ENCODE assay signal across 8 mouse cellular contexts in the genomic region with DNA sequence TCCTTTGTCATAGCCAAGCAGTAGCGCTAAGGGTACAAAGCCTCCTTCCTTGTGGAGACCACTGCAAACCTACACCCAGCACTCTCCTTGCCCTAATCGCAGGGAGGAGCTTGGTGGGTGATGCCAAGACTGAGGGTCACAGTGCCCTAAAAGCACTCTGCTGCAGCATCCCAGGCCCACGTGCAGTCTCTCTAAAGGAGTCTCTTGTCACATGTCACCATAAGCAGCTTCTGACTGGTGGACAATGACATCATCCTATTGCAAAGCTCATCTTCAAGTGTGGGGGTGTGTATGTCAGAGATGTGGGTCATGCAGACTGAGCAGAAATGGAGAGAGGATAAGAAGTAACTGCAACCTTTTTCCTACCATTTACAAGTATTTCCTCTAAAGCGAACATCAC. TPM values are rescaled to one million over a fixed set of nuclear protein-coding genes. Genes with fewer than 3 reads are reported as not detected.
DNase-seq lines count a peak whose midpoint lies in the region; ATAC-seq and TF ChIP-seq lines count a peak whose summit lies in the region.

No protein-coding gene starts in this region.

- H3K4me1 ChIP-seq in CH12.LX (ENCODE audit: control insufficient read depth in 1 of 2, insufficient read depth in 2 of 2), result peaks cover 15 to 56% of the 10 kb centered on the region in 2 experiments
- peaks cover 25% of the 10 kb centered on the region for H3K4me1 ChIP-seq in forebrain, postnatal 0 days (ENCODE audit: insufficient read depth)
- H3K4me1 ChIP-seq in midbrain, embryonic 14.5 days (ENCODE audit: control insufficient read depth, insufficient read depth, low read length), result peaks cover 36% of the 10 kb centered on the region

- in situ Hi-C loops in CH12.LX (cut with MboI; ENCODE audit: low pct_ligation_motif_present, low pct_unique_long_range_greater_than_20kb, low sequenced_read_pairs), result loop anchor here (25.0 kb wide), 1 partner anchor 172 kb away; no protein-coding TSS in a partner anchor

- intact Hi-C loops in gastrocnemius, adult 2 months (cut with DNase I), result no loop called here

- DNase-seq in gastrocnemius, adult 2 months, result no peak
- no peak for DNase-seq in gastrocnemius, postnatal 4 days (ENCODE audit: low spot score in 2 of 2)
- peak; percentile 44 for DNase-seq in CH12.LX (ENCODE audit: extremely low read depth)
- DNase-seq in forebrain, postnatal 0 days, result peak; percentile 58
- DNase-seq in midbrain, embryonic 14.5 days, result peak; percentile 36
- DNase-seq in spleen, postnatal 10 days (ENCODE audit: low spot score in 2 of 2), result no peak
- no peak for DNase-seq in yolk sac, embryonic 10.5 days (ENCODE audit: low spot score)
- DNase-seq in adrenal gland, postnatal 25 days, result no peak

- H3K4me2 ChIP-seq in CH12.LX (ENCODE audit: insufficient read depth, low read depth, poor library complexity, severe bottlenecking), result no peak overlapping the region
- H3K4me2 ChIP-seq in forebrain, postnatal 0 days (ENCODE audit: low read depth), result peak overlapping the region; percentile 96
- H3K4me2 ChIP-seq in midbrain, embryonic 14.5 days (ENCODE audit: low read length), result peak overlapping the region; percentile 91

- ATAC-seq in forebrain, postnatal 0 days, result peak; percentile 58
- no peak for ATAC-seq in midbrain, embryonic 14.5 days (ENCODE audit: low FRiP score, low TSS enrichment)

- TF ChIP-seq EP300 in CH12.LX (IDR thresholded peaks at IDR 0.05; ENCODE audit: low read length), result no peak

- H3K36me3 ChIP-seq in CH12.LX (replicated peaks in 1 of 2; ENCODE audit: control insufficient read depth in 1 of 2, insufficient read depth in 1 of 2, low read length in 1 of 2), result peaks cover 29 to 48% of the 10 kb centered on the region in 2 experiments
- H3K36me3 ChIP-seq in forebrain, postnatal 0 days (ENCODE audit: insufficient read depth), result peaks cover 34% of the 10 kb centered on the region
- peaks cover 43% of the 10 kb centered on the region for H3K36me3 ChIP-seq in midbrain, embryonic 14.5 days (ENCODE audit: control insufficient read depth, insufficient read depth, low read length)

- TF ChIP-seq RAD21 in CH12.LX (IDR thresholded peaks at IDR 0.05; ENCODE audit: low read depth, low read length), result no peak

- peak overlapping the region; percentile 94; the same call in 1 of the 2 replicates for H3K27ac ChIP-seq in gastrocnemius, adult 2 months
- H3K27ac ChIP-seq in CH12.LX (ENCODE audit: insufficient read depth, low read depth), result no peak overlapping the region
- no peak overlapping the region for H3K27ac ChIP-seq in forebrain, postnatal 0 days (ENCODE audit: low read depth, low read length)
- no peak overlapping the region for H3K27ac ChIP-seq in midbrain, embryonic 14.5 days (replicated peaks; ENCODE audit: low read depth, low read length)

- dilution Hi-C loops in CH12.LX (cut with MboI; ENCODE audit: extremely low pct_ligation_motif_present, extremely low pct_unique_long_range_greater_than_20kb, low sequenced_read_pairs), result no loop called here

- WGBS in forebrain, postnatal 0 days, result 61% methylated on average over 4 of the region's 4 CpGs
- 64% methylated on average over 4 of the region's 4 CpGs for WGBS in midbrain, embryonic 14.5 days

- TF ChIP-seq POLR2A in CH12.LX (IDR thresholded peaks at IDR 0.05; ENCODE audit: low read depth, low read length), result no peak

- peaks cover 28% of the 10 kb centered on the region for H3K79me2 ChIP-seq in CH12.LX (replicated peaks; ENCODE audit: control insufficient read depth, extremely low read depth, insufficient read depth, poor library complexity, severe bottlenecking)

- no peak for TF ChIP-seq CTCF in gastrocnemius, adult 2 months (IDR thresholded peaks at IDR 0.05)
- TF ChIP-seq CTCF in CH12.LX (conservative IDR thresholded peaks at IDR 0.05 in 1 of 2, IDR thresholded peaks at IDR 0.05 in 1 of 2; ENCODE audit: low read depth in 2 of 2, low read length in 2 of 2), result no peak
- TF ChIP-seq CTCF in forebrain, postnatal 0 days (IDR thresholded peaks at IDR 0.05; ENCODE audit: low read depth), result no peak

- no peak overlapping the region; the same call in 1 of the 2 replicates for H3K4me3 ChIP-seq in gastrocnemius, adult 2 months
- peak overlapping the region in 2 of 3 experiments; percentile 89 to 95 for H3K4me3 ChIP-seq in CH12.LX (replicated peaks in 1 of 3; ENCODE audit: low read depth in 2 of 3, low read length in 2 of 3, poor library complexity in 1 of 3)
- H3K4me3 ChIP-seq in forebrain, postnatal 0 days (ENCODE audit: low read depth, low read length), result peak overlapping the region; percentile 56
- peak overlapping the region; percentile 97; the same call in 1 of the 2 replicates for H3K4me3 ChIP-seq in midbrain, embryonic 14.5 days (replicated peaks; ENCODE audit: low read depth, low read length)

- H3K9ac ChIP-seq in CH12.LX (ENCODE audit: insufficient read depth, low read depth), result no peak overlapping the region
- peak overlapping the region; percentile 85 for H3K9ac ChIP-seq in forebrain, postnatal 0 days
- H3K9ac ChIP-seq in midbrain, embryonic 14.5 days (replicated peaks; ENCODE audit: low read length), result no peak overlapping the region; the same call in 1 of the 2 replicates

- H3K9me3 ChIP-seq in CH12.LX (replicated peaks; ENCODE audit: low read length), result peaks cover 2% of the 10 kb centered on the region
- no peaks in the 10 kb centered on the region for H3K9me3 ChIP-seq in forebrain, postnatal 0 days (ENCODE audit: low read length)
- H3K9me3 ChIP-seq in midbrain, embryonic 14.5 days (ENCODE audit: control insufficient read depth, low read length), result no peaks in the 10 kb centered on the region

- no peaks in the 10 kb centered on the region for H3K27me3 ChIP-seq in CH12.LX (replicated peaks)
- H3K27me3 ChIP-seq in forebrain, postnatal 0 days (ENCODE audit: insufficient read depth, low read length), result no peaks in the 10 kb centered on the region
- H3K27me3 ChIP-seq in midbrain, embryonic 14.5 days (ENCODE audit: control insufficient read depth, insufficient read depth, low read length), result no peaks in the 10 kb centered on the region

TF ChIP-seq in CH12.LX, 34 proteins besides CTCF, POLR2A, EP300 and RAD21:
- TF ChIP-seq ZC3H11A (IDR thresholded peaks at IDR 0.05; ENCODE audit: low read depth, low read length), result no peak
- peak; percentile 77 for TF ChIP-seq JUN (IDR thresholded peaks at IDR 0.05; ENCODE audit: insufficient read depth, low read depth, low read length)
- TF ChIP-seq MYC (IDR thresholded peaks at IDR 0.05; ENCODE audit: low read depth, low read length), result peak; percentile 71
- no peak for TF ChIP-seq CHD1 (IDR thresholded peaks at IDR 0.05; ENCODE audit: low read depth, low read length)
- no peak for TF ChIP-seq ELF1 (IDR thresholded peaks at IDR 0.05; ENCODE audit: low read depth, low read length)
- TF ChIP-seq ZNF384 (IDR thresholded peaks at IDR 0.05; ENCODE audit: low read depth, low read length), result no peak
- TF ChIP-seq SIN3A (IDR thresholded peaks at IDR 0.05; ENCODE audit: low read length), result 0 out of 2 replicates have a peak, but pooled peaks have one; percentile 25
- peak; percentile 61 for TF ChIP-seq USF1 (IDR thresholded peaks at IDR 0.05; ENCODE audit: low read depth, low read length)
- peak; percentile 82 for TF ChIP-seq MXI1 (IDR thresholded peaks at IDR 0.05; ENCODE audit: low read depth, low read length)
- TF ChIP-seq MAX (IDR thresholded peaks at IDR 0.05; ENCODE audit: low read length), result peak; percentile 82
- TF ChIP-seq BHLHE40 (IDR thresholded peaks at IDR 0.05; ENCODE audit: low read depth, low read length), result peak; percentile 59

RNA-seq across cellular contexts. Expression of gene Atp8b2, which starts 3.9 kb away (rescaled TPM):
- total RNA-seq in gastrocnemius, adult 2 months (2021), result 1 to 10 TPM; 6.0 to 9.8 TPM
- total RNA-seq in gastrocnemius, postnatal 4 days (2021), result 10 to 100 TPM; 64.6 to 67.7 TPM
- total RNA-seq in CH12.LX (2012; rRNA removed) (35.8 and 51.8 TPM in 2 replicates), CH12.LX (2014; rRNA removed) (33.2 and 34.2 TPM in 2 replicates)
- 31.3 and 44.4 TPM in 2 replicates for polyA plus RNA-seq in CH12.LX (2012; ENCODE audit: insufficient read length, low read depth)
- 54.7 and 77.9 TPM in 2 replicates for total RNA-seq in forebrain, postnatal 0 days (2014; rRNA removed)
- 4.8 and 6.2 TPM in 2 replicates for polyA plus RNA-seq in forebrain, postnatal 0 days (2015; fragmentation: Nextera tagmentation; extraction: Ambion mirVana)
- 13.6 and 14.7 TPM in 2 replicates for polyA plus RNA-seq in midbrain, embryonic 14.5 days (2014; fragmentation: Nextera tagmentation; extraction: Ambion mirVana)
- total RNA-seq in adrenal gland, postnatal 25 days (2021), result 34.6 and 43.0 TPM in 2 replicates

RNA-seq across cellular contexts. Expression of gene Hax1, which starts 39.1 kb away (rescaled TPM):
- 10 to 100 TPM; 52.2 to 57.7 TPM for total RNA-seq in gastrocnemius, adult 2 months (2021)
- total RNA-seq in gastrocnemius, postnatal 4 days (2021), result 10 to 100 TPM; 57.0 to 57.6 TPM
- total RNA-seq in CH12.LX (2012; rRNA removed), result 268 and 353 TPM in 2 replicates
- total RNA-seq in CH12.LX (2014; rRNA removed), result 294 and 302 TPM in 2 replicates
- polyA plus RNA-seq in CH12.LX (2012; ENCODE audit: insufficient read length, low read depth), result 304 and 319 TPM in 2 replicates
- 43.9 and 59.8 TPM in 2 replicates for total RNA-seq in forebrain, postnatal 0 days (2014; rRNA removed)
- 73.4 and 78.2 TPM in 2 replicates for polyA plus RNA-seq in forebrain, postnatal 0 days (2015; fragmentation: Nextera tagmentation; extraction: Ambion mirVana)
- polyA plus RNA-seq in midbrain, embryonic 14.5 days (2014; fragmentation: Nextera tagmentation; extraction: Ambion mirVana), result 111 and 114 TPM in 2 replicates
- 136 and 149 TPM in 2 replicates for total RNA-seq in adrenal gland, postnatal 25 days (2021)

RNA-seq across cellular contexts. Expression of gene Il6ra, which starts 46.4 kb away (rescaled TPM):
- 1 to 10 TPM; 4.3 to 6.4 TPM for total RNA-seq in gastrocnemius, adult 2 months (2021)
- total RNA-seq in gastrocnemius, postnatal 4 days (2021), result 1 to 10 TPM; 3.8 to 4.2 TPM
- total RNA-seq in CH12.LX (2012; rRNA removed) (1.4 and 2.2 TPM in 2 replicates), CH12.LX (2014; rRNA removed) (1.4 and 1.6 TPM in 2 replicates)
- 4.4 and 4.8 TPM in 2 replicates for polyA plus RNA-seq in CH12.LX (2012; ENCODE audit: insufficient read length, low read depth)
- total RNA-seq in forebrain, postnatal 0 days (2014; rRNA removed), result 1.1 and 1.7 TPM in 2 replicates
- polyA plus RNA-seq in forebrain, postnatal 0 days (2015; fragmentation: Nextera tagmentation; extraction: Ambion mirVana), result 1.6 and 1.7 TPM in 2 replicates
- 0.27 and 0.66 TPM in 2 replicates for polyA plus RNA-seq in midbrain, embryonic 14.5 days (2014; fragmentation: Nextera tagmentation; extraction: Ambion mirVana)
- total RNA-seq in adrenal gland, postnatal 25 days (2021), result 4.9 and 5.2 TPM in 2 replicates

Comparison
In these comparisons a context has a peak if more than half of its experiments do, and no peak if none do; other contexts are left out.
1. DNase-seq: peak in CH12.LX (single experiment), forebrain, postnatal 0 days (single experiment) and midbrain, embryonic 14.5 days (single experiment); none in gastrocnemius, adult 2 months (single experiment), gastrocnemius, postnatal 4 days (0 of 2), spleen, postnatal 10 days (0 of 2), yolk sac, embryonic 10.5 days (single experiment) and adrenal gland, postnatal 25 days (single experiment).